Mouse (Mus musculus): ENCODE measurements around the gene Rarres2. TPM values are rescaled to one million over a fixed set of nuclear protein-coding genes. Genes with fewer than 3 reads are reported as not detected.

The Rarres2 gene
- 10 to 100 TPM; 12.5 to 13.1 TPM for total RNA-seq (2021)

DNA sequence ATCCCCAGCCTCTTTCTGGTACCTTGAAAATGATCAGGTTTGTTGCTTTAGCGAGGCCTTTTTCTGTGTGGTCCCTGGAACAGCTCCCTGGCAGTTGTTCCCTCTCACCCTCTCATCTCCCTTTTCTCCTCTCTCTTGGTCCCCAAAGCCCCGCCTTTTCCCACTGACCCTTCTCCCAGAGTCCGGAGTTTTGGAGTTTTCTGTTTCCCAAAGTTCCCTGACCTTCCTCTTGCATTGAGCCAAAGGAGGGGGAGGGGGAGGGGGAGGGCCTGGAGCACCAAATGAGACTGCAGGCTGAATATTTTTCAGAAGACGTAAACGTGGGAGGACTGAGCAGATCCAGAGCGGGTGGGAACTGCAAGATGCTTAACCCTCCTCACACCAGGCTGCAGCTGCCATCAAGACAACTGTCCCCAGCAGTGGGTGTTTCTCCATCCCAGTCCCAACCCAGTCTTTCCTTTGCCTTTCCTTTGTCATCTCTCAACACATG, at the start of gene Rarres2:
TSS of gene Rarres2 (minus strand) at position 218 of the 490 bp plus-strand sequence.
- intact Hi-C loops (cut with DNase I) = no loop called here
- DNase-seq (ENCODE audit: low spot score in 2 of 2) = no peak

DNA sequence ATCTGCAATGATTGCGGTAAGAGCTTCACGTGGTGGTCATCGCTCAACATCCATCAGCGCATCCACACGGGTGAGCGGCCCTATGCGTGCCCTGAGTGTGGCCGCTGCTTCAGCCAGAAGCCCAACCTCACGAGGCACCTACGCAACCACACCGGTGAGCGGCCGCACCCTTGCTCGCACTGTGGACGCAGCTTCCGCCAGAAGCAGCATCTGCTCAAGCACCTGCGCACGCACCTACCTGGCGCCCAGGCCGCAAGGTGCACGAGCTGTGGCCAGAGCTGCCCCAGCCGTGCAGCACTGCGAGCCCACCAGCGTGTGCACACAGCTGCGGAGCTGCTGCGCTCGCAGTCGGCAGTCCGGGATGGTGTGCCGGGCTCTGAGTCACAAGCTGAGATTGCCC, 47.4 kb upstream of the Rarres2 start:
- intact Hi-C loops (cut with DNase I) = no loop called here
- DNase-seq (ENCODE audit: low spot score in 2 of 2) = no peak

DNA sequence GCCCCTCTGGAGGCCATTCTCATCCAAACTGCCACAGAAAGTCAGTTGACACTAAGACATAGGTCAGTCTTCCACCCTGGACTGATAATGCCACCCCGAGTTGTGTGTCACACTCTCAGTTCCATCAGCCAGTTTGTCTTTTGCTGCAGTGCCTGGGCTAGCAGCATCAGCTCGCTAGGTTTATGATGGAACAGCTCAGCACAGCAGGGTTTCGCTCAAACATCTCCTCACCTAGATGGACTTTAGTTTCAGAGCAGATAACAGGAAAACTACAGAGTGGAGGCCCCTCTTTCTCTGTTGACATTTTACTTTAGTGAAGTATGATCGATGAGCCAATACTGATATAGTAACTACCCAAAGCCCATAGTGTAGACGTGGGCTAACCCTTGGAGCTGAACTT, 42.2 kb upstream of the Rarres2 start:
- DNase-seq (ENCODE audit: low spot score in 2 of 2) = no peak
- intact Hi-C loops (cut with DNase I) = no loop called here

DNA sequence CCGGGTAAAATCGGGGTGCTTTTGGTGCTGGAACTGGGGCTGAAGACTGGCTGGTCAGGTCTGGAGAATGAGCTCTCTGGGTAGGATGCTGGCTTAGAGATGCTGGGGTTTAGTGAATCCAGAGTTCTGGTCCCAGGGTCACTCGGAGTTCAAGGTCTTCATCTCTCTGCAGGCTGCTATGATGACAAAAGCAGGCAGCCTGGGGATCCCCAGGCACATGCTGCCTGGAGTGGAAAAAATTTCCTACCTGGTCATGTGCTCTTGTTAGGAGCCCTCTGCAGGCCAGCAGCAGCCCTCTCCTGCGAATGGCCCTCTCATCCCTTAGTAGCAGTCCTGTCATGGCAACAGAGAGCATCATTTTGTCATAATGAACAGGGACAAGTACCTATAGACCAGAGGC, 40.9 kb upstream of the Rarres2 start:
- intact Hi-C loops (cut with DNase I) = no loop called here
- no peak for DNase-seq (ENCODE audit: low spot score in 2 of 2)

DNA sequence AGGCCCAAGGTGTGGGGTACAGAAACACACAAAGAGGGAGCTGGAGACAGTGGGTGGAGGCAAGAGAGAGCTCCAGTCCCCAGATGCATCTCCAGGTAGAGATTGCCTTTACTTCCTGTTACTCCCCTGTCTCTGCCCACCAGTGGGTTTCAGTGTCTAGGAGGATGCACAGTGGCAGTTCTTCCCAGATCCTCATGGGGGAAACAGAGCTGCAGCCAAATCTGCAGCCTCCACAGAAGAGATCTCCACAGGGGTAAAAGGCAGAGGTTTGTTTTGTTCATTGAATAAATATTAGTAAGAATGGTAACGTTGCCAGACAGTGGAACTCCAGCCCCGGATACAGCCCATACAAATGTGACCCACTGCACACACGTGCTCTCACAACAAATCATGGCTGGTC, 38.1 kb upstream of the Rarres2 start:
- intact Hi-C loops (cut with DNase I) = no loop called here
- DNase-seq (ENCODE audit: low spot score in 2 of 2) = no peak

DNA sequence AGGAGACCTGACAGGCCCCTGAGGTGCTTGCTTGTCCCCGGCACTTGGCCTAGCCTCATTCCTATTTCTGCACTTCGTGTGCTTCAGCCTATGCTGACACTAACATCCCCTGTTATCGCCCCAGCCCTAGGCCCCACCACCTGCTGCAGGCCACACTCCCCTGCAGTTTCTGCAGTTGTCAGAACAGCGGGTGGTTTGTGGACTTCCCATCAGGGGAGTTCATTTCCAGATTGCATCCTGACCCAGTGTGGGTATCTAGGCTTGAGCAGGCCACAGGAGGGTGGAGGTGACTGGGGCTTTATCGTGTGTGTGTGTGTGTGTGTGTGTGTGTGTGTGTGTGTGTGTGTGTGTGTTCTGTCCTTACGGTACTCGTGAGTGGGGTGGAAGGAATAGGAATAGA, 36.9 kb upstream of the Rarres2 start:
- intact Hi-C loops (cut with DNase I) = no loop called here
- DNase-seq (ENCODE audit: low spot score in 2 of 2) = no peak

DNA sequence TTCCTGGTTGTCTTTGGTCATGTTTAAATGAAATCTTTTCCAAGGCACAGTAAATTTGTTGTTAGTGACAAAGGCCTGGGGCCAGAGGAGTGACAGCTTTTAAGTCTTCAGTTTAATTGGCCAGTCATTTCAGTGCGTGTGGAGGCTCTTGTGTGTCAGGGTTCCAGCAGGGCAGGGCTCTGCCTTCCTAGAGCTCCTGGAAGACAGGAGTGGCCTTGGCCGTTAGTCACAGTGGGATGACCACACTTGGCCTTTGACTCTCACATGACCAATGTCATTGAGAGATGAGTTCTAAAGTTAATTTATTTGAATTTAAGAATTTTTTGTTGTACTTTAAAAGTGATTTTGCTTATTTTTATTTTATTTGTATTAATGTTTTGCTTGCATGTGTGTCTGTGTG, 35.5 kb upstream of the Rarres2 start:
- intact Hi-C loops (cut with DNase I) = no loop called here
- no peak for DNase-seq (ENCODE audit: low spot score in 2 of 2)

DNA sequence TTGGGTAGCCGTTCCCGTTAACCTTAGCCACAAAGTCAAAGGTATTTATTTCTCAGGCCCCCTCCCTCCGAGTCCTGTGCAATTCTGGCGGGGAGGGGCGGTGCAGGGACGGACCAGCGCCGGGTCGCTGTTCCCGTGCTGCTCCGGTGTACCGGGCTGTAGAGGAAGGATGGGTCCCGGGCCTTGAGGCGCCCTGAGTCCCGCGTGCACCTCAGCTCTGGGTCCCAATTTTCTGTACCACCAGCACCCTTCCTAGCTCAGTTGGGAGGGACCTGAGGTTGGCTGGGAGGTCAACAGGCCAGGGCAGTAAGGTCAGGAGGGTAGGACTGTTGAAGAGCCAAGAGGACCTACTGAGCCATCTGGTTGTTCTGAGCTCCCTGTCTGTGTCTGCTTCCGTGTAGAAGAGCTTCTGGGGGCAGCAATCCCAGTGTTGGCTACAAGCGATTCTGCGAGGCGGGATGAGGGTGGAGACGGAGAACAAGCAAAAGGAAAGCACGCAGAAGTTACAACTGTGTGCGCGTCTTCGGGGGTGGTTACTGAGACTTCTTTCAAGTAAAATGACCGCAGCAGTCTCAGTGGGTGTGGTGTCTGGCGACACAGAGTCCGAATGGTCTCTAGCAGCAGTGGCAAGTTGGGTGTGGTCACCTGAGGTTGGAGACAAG, 29.6 kb upstream of the Rarres2 start:
- DNase-seq (ENCODE audit: low spot score in 2 of 2) = peak; percentile 60 to 62
- intact Hi-C loops (cut with DNase I) = loop anchor here (1.0 kb wide), 1 partner anchor 9 kb away; the partner anchor contains the start of genes Gm44965 and Repin1

DNA sequence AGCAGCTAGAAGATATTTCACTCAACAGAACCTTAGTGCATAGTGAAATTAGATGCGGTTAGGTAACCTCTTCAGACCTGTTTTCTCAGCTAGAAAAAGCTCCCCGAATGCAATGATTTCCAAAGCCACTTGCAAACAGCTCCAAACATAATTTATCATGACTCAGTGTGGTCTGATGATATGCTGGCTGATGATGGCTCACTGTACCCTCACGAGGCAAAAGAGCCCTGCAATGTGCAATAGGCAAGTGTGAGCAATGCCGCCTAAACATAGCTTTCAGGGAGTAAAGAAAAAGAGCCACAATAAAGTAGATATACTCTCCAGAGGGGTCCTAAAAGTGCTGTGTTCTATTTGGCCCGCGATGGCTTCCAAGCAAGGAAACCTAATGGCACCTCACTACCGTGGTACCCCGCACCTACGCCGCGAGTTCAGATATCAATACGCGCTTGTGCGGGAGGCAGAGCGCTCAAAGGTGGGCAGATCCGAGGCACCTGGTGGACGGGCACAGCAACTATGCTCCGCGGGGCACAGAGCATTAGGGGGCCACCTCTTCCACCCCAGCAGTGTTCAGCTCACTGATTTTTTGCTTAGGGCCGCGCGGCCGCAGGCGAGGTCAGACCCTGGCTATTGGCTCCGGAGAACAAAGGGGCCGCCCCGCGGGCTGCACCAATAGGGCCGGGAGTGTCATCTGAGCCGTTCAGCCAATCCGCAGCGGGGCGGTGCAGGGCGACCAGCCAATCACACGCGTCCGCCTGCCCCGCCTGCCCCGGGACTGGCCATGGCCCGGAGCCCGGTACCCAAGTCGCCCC, 28.9 kb upstream of the Rarres2 start, which contains the start of gene Zfp775:
TSS of gene Zfp775 (plus strand) at position 793 of the 809 bp plus-strand sequence.
- intact Hi-C loops (cut with DNase I) = loop anchor here (1.0 kb wide), 1 partner anchor 8 kb away; the partner anchor contains the start of genes Gm44965 and Repin1
- DNase-seq (ENCODE audit: low spot score in 2 of 2) = peak; percentile 94 to 96

DNA sequence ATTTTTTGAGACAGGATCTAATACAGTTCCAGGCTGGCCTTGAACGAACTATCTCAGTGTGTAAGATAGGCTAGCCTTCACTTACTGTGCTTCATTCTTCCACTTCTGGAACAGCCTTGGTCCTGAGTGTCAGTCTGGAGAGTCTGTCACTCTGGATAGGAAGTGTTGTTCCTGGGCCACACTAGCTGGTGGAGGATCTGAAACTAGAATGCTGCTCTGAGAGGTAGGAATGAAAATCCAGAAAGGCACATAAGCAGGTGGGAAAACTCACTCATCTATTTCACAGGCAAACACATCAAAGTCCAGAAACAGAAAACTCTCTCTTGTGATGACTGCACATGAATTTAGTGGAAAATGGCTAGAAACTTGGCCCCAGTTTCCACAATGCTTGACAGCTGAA, 28.0 kb upstream of the Rarres2 start:
- intact Hi-C loops (cut with DNase I) = no loop called here

DNA sequence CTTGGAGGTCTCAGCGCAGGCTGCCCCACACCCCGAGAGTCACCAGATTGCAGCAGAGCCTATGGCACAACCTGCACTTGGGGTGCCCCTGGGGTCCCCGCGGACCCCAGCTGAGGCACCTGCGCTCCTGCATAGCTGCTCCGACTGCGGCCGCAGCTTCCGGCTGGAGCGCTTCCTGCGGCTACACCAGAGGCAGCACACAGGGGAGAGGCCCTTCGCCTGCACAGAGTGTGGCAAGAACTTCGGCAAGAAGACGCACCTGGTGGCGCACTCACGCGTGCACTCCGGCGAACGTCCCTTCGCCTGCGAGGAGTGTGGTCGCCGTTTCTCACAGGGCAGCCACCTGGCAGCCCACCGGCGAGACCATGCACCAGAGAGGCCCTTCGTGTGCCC, 24.6 kb upstream of the Rarres2 start:
- DNase-seq (ENCODE audit: low spot score in 2 of 2) = no peak
- intact Hi-C loops (cut with DNase I) = no loop called here

More for the DNA sequence above, 28.0 kb upstream of the Rarres2 start:
- no peak for DNase-seq (ENCODE audit: low spot score in 2 of 2)

DNA sequence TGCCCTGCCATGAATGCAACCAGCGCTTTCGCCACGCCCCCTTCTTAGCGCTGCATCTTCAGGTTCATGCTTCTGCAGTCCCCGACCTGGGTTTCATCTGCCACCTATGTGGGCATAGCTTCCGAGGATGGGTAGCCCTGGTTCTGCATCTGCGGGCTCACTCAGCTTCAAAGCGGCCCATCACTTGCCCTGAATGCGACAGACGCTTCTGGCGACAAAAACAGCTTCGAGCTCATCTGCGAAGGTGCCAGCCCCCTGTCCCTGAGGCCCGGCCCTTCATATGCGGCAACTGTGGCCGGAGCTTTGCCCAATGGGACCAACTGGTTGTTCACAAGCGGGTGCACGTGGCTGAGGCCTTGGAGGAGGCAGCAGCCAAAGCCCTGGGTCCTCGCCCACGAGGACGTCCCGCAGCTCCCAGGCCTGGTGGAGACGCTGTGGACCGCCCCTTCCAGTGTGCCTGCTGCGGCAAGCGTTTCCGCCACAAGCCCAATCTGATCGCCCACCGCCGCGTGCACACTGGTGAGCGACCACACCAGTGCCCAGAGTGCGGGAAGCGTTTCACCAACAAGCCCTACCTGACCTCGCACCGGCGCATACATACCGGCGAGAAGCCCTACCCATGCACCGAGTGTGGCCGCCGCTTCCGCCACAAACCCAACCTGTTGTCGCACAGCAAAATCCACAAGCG, 24.1 kb upstream of the Rarres2 start:
- intact Hi-C loops (cut with DNase I) = no loop called here
- DNase-seq (ENCODE audit: low spot score in 2 of 2) = no peak

DNA sequence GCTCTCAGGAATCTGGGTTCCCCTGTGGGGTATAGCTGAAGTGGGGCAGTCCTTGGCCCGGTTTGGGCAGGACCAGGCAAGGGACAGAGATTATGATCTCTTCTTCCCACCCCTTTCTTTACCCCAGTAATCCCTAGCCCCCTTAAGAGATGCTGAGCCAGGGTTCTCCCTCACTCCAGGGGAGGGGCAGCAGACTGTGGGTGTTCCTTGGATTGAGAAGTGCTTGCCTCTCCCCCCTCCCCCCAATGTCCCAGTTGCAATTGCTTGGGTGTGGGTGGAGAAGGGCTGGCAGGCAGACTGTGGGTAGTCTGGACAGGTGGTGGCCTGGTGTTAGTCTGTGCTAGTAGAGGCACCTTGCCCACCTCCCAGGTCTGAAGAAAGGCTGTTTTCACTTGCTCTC, 22.7 kb upstream of the Rarres2 start:
- peak in 1 of 2 experiments; percentile 39 for DNase-seq (ENCODE audit: low spot score in 2 of 2)
- intact Hi-C loops (cut with DNase I) = no loop called here

DNA sequence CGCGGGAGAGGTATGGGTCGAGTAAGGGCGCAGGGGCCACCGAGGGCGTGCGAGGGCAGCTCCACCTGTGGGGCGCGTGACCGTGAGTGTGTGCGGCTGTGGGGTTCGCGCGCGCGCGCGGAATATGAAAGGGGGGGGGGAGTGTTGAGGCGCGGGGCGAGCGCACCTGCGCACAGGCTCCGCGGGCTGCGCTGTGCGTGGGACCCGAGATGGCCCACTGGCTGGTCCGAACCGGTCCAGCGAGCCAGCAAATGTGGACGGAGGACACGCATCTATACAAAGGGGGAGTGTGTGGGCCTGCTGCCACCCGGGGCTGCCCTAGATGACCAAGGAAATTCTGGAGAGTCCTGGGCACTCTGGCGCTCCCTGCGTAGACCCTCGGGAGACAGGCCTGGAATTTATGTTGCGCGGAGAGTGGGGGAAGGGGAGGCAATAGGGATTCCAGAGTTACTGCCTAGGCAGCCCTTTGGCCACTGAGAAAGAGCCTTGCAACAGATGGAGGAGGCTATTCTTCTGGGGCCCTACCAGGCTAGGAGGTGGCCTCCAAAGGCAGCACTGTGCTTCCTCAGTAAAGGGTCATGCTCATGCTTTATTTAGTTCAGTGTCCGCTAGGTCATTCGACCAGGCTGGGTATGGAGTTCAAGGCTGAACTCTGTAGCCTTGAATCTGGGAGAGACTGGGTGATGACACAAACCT, 21.6 kb upstream of the Rarres2 start:
- DNase-seq (ENCODE audit: low spot score in 2 of 2) = no peak
- intact Hi-C loops (cut with DNase I) = loop anchor here (5.0 kb wide), 1 partner anchor 33 kb away; the partner anchor contains the start of gene AI854703

DNA sequence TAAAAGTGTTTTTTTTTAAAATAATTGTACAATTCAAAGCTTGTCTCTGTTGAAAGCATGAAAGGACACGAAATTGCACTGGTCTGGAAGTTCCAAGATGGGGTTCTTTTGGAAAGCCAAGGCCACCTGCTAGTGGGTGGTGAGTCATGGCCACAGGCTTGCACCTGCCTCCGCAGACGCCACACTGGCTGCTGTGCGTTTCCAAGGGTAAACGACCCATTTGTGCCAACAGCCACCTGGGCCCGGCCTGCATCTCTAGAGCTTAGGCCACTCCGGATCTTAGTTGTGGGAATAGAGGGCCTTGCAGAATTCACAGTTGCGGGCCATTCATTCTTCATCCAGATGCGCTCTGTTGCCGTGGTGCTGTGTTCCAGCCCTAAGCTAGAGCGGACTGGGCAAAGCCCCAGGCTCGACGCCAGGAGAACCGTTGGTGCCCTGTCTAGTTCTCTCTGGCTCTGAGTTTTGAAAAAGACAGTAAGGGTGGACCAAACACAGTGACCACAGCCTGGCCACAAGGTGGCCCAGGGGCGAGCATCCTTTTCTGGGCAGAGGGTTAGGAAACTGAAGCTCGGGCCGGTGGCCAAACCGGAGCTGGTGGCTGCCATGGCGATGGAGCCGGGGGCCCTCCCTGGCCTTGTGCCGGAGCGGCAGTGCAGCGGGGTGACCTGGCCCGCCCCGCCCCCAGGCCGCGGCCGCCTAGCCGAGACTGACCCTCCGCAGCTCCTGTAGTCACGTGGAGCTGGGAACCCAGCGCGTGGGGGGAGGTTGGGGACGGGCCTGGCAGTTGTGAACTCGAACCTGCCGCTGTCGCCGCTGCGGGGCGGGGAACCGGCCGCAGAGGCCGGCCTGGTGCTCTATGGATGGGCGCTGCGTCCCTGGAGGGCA, 20.8 kb upstream of the Rarres2 start, which contains the start of the genes Repin1 and Gm44965:
TSS of gene Repin1 (plus strand) at position 726 of the 885 bp plus-strand sequence.
TSS of gene Gm44965 (plus strand) at position 784 of the 885 bp plus-strand sequence.
- intact Hi-C loops (cut with DNase I) = loop anchor here (1.0 to 5.0 kb wide), 3 partner anchors 9 to 39 kb away; partner anchors contain the start of genes AI854703, Lrrc61 and Zfp775
- DNase-seq (ENCODE audit: low spot score in 2 of 2) = peak; percentile 94 to 96

DNA sequence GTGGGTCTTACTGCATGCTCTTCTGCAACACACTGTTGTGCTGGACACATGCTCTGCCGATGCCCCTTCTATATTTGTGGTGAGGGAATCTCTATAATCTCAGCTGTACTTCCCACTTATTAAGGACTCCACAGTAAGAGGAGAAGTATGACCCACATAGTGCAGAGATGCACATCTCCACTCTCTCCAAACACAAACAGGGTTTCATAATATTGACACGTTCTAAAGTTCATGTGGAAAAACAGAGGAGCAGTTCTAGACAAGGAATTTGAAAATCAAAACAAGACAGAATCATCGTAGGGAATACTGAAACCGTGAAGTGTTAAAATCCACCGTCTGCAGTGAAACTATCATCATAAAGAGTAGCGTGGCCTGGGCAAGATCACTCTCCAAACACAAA, 19.3 kb upstream of the Rarres2 start:
- no peak for DNase-seq (ENCODE audit: low spot score in 2 of 2)
- intact Hi-C loops (cut with DNase I) = loop anchor here (2.0 to 5.0 kb wide), 2 partner anchors 35 to 37 kb away; partner anchors contain the start of genes AI854703 and Lrrc61

DNA sequence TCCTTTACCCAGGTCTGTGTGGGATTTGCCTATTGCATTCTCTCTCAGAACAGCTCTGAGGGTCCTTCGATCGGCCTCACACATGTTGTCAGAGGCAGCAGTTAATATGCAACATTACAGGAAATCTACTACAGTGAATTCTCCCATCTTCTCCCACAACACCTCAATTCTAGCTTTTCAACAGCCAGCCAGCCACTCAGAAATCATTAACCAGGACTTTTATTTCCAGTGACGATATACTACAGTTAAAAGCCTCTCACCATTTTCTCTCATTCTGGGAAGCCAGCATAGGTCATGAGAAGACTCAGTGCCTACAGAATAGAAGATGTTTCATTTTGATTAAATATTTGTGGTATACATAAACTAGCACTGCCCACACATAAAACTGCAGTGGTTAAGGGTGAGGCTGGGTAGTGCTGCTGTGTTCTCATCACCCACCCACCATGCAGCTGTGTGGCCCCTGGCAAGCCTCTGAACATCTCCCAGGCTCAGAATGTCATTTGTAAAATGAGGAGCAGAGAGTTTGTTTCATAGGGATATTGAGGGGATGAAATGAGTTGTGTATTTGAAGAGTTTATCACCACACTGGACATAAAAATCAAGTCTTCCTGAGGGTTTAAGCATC, 18.7 kb upstream of the Rarres2 start:
- DNase-seq (ENCODE audit: low spot score in 2 of 2) = no peak
- intact Hi-C loops (cut with DNase I) = loop anchor here (5.0 kb wide), 1 partner anchor 36 kb away; the partner anchor contains the start of gene AI854703

Data from left cerebral cortex, postnatal 36 days (tissue).